Mouse (Mus musculus) lung, adult 2 months (tissue): Measurements from ENCODE around the gene Slc38a6.

Experiments used
- CTCF ChIP-seq: fragments of 200-500 bp; IDR thresholded peaks from 2 replicates; pipeline ENCODE4 v1.5.1; 2011; ENCODE audit warnings: mild to moderate bottlenecking, low read length, control low read depth; ENCODE audit not compliant: insufficient read depth
- POLR2A ChIP-seq: fragments of 200-500 bp; IDR thresholded peaks from 2 replicates; pipeline ENCODE4 v1.6.1; 2011; ENCODE audit warnings: low read depth, mild to moderate bottlenecking, control low read depth, low read length, borderline replicate concordance; ENCODE audit errors: extremely low read depth

DNA sequence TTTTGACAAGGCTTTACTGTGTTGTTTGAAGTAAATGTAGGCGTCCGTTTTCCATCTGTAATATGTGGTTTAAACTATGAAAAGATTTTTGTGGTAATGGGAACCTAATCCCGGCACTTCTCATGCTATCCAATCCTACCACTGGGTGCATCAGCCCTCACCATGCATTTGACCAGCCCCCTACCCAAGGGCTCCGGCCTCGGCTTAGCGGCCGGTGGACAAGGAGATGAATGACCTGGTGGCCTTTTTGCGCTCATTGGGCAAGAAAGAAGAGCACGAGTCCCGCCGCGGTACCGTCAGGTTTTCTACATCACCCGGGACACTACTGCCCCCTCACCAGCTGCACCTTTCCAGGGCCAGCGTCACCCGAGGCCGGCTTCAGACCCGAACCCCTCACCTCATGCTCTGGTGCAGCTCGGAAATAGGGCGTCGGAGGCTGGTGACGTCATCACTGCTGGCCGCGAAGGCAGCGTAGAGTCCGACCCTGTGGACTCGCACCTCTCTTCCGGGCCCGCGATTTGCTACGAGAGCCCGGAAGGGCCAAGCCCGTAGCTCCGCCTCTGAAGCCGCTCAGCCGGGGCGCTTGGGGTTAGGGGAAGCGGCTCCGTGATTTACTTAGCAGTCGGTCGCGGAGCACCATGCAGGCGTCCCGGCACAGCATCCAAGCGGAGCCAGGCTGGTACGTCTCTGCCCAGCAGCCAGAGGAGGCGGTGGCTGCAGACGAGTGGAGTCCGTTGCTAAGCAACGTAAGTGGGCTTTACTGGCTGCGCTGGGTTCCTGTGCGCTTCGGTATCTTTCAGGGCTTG, at the start of gene Slc38a6, which contains the start of gene Trmt5:
- peak; percentile 55; the same call in 1 of the 2 replicates for TF ChIP-seq POLR2A
- no peak for TF ChIP-seq CTCF
